Mouse (Mus musculus) limb, embryonic 15.5 days (tissue): ENCODE results near the gene Slc2a9. TPM values are rescaled to one million over a fixed set of nuclear protein-coding genes. Genes with fewer than 3 reads are reported as not detected.

Source experiments
- ATAC-seq: fragments of 200-750 bp; cut with Nextera tagmentation; 2 replicates; pipeline ENCODE4 v1.8.0; 2017; ENCODE audit warnings: low read depth, moderate TSS enrichment; ENCODE audit not compliant: insufficient number of reproducible peaks, low FRiP score, low TSS enrichment
- H3K27ac ChIP-seq: fragments of 300-500 bp; sonication (generic); 2 replicates; pipeline ENCODE4 v1.5.1; 2015; ENCODE audit warnings: moderate library complexity, mild to moderate bottlenecking, inconsistent platforms
- H3K27me3 ChIP-seq: fragments of 300-500 bp; sonication (generic); 2 replicates; pipeline ENCODE4 v1.6.1; 2015; ENCODE audit warnings: inconsistent platforms
- H3K36me3 ChIP-seq: fragments of 300-500 bp; sonication (generic); 2 replicates; pipeline ENCODE4 v1.6.1; 2015; ENCODE audit warnings: inconsistent platforms
- H3K4me1 ChIP-seq: fragments of 300-500 bp; sonication (generic); 2 replicates; pipeline ENCODE4 v1.6.1; 2015; ENCODE audit warnings: inconsistent platforms
- H3K4me2 ChIP-seq: fragments of 300-500 bp; sonication (generic); 2 replicates; pipeline ENCODE4 v1.6.1; 2015; ENCODE audit warnings: mild to moderate bottlenecking, inconsistent platforms
- H3K4me3 ChIP-seq: fragments of 300-500 bp; sonication (generic); 2 replicates; pipeline ENCODE4 v1.5.1; 2015; ENCODE audit warnings: mild to moderate bottlenecking, inconsistent platforms
- H3K9ac ChIP-seq: fragments of 300-500 bp; sonication (generic); 2 replicates; pipeline ENCODE4 v1.6.1; 2015; ENCODE audit warnings: inconsistent platforms
- H3K9me3 ChIP-seq: fragments of 300-500 bp; sonication (generic); 2 replicates; pipeline ENCODE4 v1.6.1; 2016; ENCODE audit warnings: inconsistent platforms
- WGBS: fragments of 180-500 bp; shearing (Covaris S2); methylation state at CpG from one replicate; pipeline ENCODE4 v1.1.7; 2015; 5-methylcytosine and 5-hydroxymethylcytosine counted together
- polyA plus RNA-seq: library from polyadenylated mRNA; unstranded; fragments of >200 nt; fragmentation: Nextera tagmentation; extraction: Ambion mirVana; gene quantifications from 2 replicates; pipeline ENCODE4 v1.2.1, GENCODE M21; 2015

Gene Slc2a9
- polyA plus RNA-seq, 1 experiment from 2014 or later = 0.35 TPM

- H3K4me3 ChIP-seq = no peak overlapping the region
- ATAC-seq = no peak
- no peak overlapping the region for H3K4me2 ChIP-seq
- no peaks in the 10 kb centered on the region for H3K9me3 ChIP-seq
- WGBS = 85% methylated on average over 8 of the region's 8 CpGs
- no peak overlapping the region for H3K27ac ChIP-seq
- H3K9ac ChIP-seq = no peak overlapping the region
- H3K36me3 ChIP-seq = no peaks in the 10 kb centered on the region
- no peaks in the 10 kb centered on the region for H3K4me1 ChIP-seq
- no peaks in the 10 kb centered on the region for H3K27me3 ChIP-seq
These were observed 53.3 kb downstream of the Slc2a9 start for GRCm38 (mm10) chr5:38449607-38450006.

GRCm38 (mm10) chr5:38448121-38448520, 54.8 kb downstream of the Slc2a9 start:
- Histone ChIP-seq H3K4me1 (no peaks in the 10 kb centered on the region), H3K9ac (no peak overlapping the region), H3K9me3 (no peaks in the 10 kb centered on the region), H3K36me3 (no peaks in the 10 kb centered on the region), H3K27me3 (no peaks in the 10 kb centered on the region), H3K27ac (no peak overlapping the region), H3K4me2 (no peak overlapping the region), H3K4me3 (no peak overlapping the region)
- WGBS = 79% methylated on average over 3 of the region's 3 CpGs
- no peak for ATAC-seq

DNA sequence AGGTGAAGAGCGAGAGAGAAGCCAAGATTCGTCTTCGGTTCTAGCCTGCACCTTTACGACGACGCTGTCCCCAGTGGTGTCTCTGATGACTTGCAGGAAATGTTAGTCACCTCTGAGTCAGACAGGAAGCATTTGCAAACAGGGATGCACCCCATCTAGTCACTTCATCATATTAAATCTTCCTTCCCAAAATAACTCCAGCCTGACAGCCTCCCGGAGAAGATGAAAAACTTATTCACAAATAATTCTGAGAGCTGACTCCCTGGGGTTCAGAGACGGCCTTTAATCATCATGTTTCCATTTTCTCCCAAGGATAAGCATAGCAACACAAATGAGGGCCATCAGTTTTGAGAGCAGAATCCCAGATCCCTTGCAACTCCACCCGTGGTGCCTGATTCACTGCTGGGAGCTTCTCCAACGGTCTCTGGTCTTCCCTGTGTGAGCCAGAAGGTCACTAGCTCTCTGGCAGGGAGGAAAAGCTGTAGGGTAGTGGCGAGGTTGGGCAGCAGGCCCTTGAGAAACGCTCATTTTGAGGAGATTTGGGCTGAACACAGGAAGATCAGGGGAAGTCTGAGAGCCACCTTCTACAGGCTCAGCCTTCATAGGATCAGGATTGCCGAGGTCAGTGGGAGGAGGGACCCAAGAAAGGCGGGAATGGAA, 56.5 kb downstream of the Slc2a9 start:
- Histone ChIP-seq H3K36me3 (no peaks in the 10 kb centered on the region), H3K4me2 (no peak overlapping the region), H3K4me3 (no peak overlapping the region), H3K9me3 (no peaks in the 10 kb centered on the region), H3K4me1 (no peaks in the 10 kb centered on the region), H3K27ac (no peak overlapping the region), H3K9ac (no peak overlapping the region), H3K27me3 (no peaks in the 10 kb centered on the region)
- WGBS = 59% methylated on average over 14 of the region's 14 CpGs
- ATAC-seq = no peak

DNA sequence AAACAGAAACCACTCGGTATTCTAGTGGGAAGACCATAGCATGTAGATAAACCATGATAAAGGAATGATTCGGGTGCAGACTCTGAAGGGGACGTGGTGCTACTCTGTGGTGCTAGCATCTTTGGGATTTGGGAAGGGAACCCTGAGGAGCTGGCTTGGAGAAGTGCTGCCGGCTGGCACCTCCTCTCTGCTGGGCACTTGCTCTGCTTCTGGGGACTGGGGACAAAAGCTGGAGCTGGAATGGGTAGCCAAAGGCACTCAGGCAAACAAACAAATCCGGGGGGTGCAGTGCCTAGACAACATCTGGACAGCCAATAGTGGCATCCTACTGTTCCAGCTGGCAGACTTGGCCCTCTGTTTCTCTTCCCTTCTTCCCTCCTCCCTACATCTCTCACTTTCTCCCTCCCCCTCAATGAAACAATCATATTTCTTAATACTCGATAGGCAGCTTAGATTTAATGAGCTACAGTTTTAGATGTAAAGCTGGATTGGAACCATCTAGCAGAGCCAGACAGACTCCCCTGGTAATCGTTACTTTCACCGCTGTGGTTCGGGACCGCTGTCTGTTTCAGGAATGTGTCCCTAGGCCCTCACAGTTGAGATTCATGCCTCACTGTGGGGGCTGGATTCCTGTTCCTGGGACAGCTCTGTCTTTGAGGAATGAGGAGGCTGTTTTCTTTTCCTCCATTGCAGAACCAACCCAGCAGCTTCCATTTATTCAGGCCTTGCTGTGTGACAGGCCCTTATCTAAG, 61.7 kb downstream of the Slc2a9 start:
- 51% methylated on average over 10 of the region's 10 CpGs for WGBS
- H3K9ac ChIP-seq = no peak overlapping the region
- H3K4me1 ChIP-seq = peaks cover 8% of the 10 kb centered on the region; the same call in 1 of the 2 replicates
- H3K27me3 ChIP-seq = no peaks in the 10 kb centered on the region
- H3K4me2 ChIP-seq = no peak overlapping the region
- no peaks in the 10 kb centered on the region for H3K36me3 ChIP-seq
- ATAC-seq = no peak
- no peaks in the 10 kb centered on the region for H3K9me3 ChIP-seq
- H3K4me3 ChIP-seq = no peak overlapping the region
- H3K27ac ChIP-seq = no peak overlapping the region

DNA sequence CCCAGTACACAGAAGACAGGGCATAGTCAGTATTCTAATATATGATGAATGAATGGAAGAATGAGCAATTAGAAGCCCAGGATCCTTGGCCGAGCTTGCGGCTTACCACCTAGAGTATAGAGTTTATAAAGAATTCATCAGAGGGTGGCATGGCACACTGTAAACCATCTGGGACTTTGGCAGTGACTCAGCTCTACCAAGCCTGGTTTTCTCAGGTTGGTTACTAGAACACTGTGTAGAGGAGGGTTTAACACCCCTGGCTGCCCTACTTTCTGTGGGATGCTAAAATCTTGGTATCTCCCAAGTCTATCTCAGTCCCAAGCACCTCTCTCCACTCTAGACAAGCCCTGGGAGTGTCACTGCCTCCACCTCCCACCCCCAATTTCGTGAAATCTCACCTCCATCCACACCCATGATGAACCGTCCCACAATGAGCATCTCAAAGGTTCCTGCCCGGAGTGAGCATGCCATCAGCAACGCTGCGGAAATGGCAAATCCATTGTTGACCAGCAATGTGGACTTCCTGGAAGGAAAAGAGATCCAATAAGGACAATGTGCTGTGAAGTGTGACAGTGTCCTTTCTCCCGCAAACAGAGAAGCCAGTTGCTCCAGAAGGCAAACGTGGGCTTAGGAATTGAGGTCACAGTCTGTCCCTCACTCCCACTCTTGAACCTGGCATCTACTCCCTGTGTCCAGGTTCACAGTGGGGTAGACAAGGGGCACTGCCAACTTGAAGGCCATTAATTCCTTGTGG, 62.5 kb downstream of the Slc2a9 start:
- no peak for ATAC-seq
- WGBS = 82% methylated on average over 9 of the region's 9 CpGs

GRCm38 (mm10) chr5:38436681-38437080, 66.3 kb downstream of the Slc2a9 start:
- Histone ChIP-seq H3K27ac (no peak overlapping the region), H3K4me2 (no peak overlapping the region), H3K4me1 (peaks cover 13% of the 10 kb centered on the region), H3K9ac (no peak overlapping the region), H3K36me3 (no peaks in the 10 kb centered on the region), H3K4me3 (no peak overlapping the region), H3K9me3 (no peaks in the 10 kb centered on the region), H3K27me3 (no peaks in the 10 kb centered on the region)
- no peak for ATAC-seq
- WGBS = 90% methylated on average over 11 of the region's 11 CpGs

More for the DNA sequence above, 62.5 kb downstream of the Slc2a9 start:
- H3K27ac ChIP-seq = no peak overlapping the region
- H3K27me3 ChIP-seq = no peaks in the 10 kb centered on the region
- no peak overlapping the region for H3K4me3 ChIP-seq
- H3K9me3 ChIP-seq = no peaks in the 10 kb centered on the region
- H3K36me3 ChIP-seq = no peaks in the 10 kb centered on the region
- no peak overlapping the region for H3K4me2 ChIP-seq
- H3K9ac ChIP-seq = no peak overlapping the region
- peaks cover 8% of the 10 kb centered on the region; the same call in 1 of the 2 replicates for H3K4me1 ChIP-seq

DNA sequence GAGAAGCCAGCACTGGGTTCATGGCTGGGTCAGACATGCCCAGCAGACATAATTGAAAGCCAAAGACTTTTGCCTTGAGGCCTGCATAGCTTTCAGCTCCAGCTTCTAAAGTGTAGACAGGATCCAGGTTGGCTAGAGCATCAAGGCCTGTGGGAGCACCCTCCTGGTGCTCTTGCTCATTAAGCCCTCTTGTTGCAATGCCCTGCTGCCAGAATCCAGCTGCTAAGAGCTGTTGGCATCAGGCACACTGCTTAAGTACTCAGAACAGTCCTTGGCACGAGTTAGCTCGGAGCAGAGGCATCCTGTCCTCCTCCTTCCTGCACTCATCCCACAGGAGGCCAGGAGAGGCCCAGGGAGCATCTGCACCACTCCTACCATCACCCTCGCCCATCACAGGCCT, 68.1 kb downstream of the Slc2a9 start:
- no peak for ATAC-seq
- 64% methylated on average over 3 of the region's 3 CpGs for WGBS
- H3K27me3 ChIP-seq = no peaks in the 10 kb centered on the region
- no peak overlapping the region for H3K9ac ChIP-seq
- H3K4me3 ChIP-seq = no peak overlapping the region
- no peak overlapping the region; the same call in 1 of the 2 replicates for H3K27ac ChIP-seq
- no peak overlapping the region for H3K4me2 ChIP-seq
- H3K9me3 ChIP-seq = no peaks in the 10 kb centered on the region
- H3K4me1 ChIP-seq = peaks cover 10% of the 10 kb centered on the region
- no peaks in the 10 kb centered on the region for H3K36me3 ChIP-seq

DNA sequence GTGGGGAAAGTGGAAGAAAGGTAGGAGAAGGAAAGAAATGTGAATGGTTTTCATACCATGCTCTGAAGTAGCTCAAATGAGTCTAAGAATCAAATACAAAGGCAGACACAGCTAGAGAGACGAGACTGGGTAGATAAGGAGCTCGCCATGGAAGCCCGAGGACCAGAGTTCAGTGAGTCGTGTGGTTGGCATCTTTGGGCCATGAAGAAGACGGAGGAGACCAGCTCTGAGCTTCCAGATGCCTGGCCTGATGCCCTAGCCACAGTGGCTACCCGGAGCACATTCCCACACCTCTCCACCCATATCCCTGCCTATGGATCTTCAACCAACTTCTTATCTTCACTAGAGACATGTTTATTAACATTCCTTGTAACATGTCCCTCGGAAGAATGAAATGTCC, 71.7 kb downstream of the Slc2a9 start:
- no peak overlapping the region for H3K4me3 ChIP-seq
- H3K36me3 ChIP-seq = no peaks in the 10 kb centered on the region
- no peak overlapping the region for H3K9ac ChIP-seq
- H3K9me3 ChIP-seq = no peaks in the 10 kb centered on the region
- no peak for ATAC-seq
- peaks cover 6% of the 10 kb centered on the region; the same call in 1 of the 2 replicates for H3K4me1 ChIP-seq
- no peaks in the 10 kb centered on the region for H3K27me3 ChIP-seq
- H3K4me2 ChIP-seq = no peak overlapping the region
- no peak overlapping the region for H3K27ac ChIP-seq
- 81% methylated on average over 7 of the region's 7 CpGs for WGBS

DNA sequence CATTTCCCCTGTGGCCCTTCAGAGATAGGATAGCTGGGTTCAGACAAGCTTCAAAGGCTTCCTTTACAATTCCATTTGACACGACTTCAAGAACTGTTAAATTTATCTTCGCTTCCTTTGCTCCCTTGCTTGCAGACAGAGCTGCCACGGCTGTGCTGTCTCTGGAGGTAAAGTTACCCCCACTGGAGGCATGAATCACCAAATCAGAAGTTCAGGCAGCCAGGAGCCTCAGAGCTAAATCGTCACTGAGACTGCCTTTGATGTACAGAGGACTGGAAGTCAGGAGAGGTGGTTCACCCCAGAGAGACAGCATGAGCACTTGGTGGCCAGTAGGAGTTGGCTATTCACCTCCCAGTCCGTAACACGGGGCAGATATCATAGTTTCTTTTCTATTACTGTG, 73.8 kb downstream of the Slc2a9 start:
- no peak overlapping the region for H3K4me2 ChIP-seq
- no peak overlapping the region for H3K4me3 ChIP-seq
- no peak for ATAC-seq
- H3K9ac ChIP-seq = no peak overlapping the region
- no peaks in the 10 kb centered on the region for H3K36me3 ChIP-seq
- H3K27ac ChIP-seq = no peak overlapping the region
- 40% methylated on average over 6 of the region's 6 CpGs for WGBS
- H3K9me3 ChIP-seq = no peaks in the 10 kb centered on the region
- H3K27me3 ChIP-seq = no peaks in the 10 kb centered on the region
- H3K4me1 ChIP-seq = no peaks in the 10 kb centered on the region

GRCm38 (mm10) chr5:38427757-38428156, 75.2 kb downstream of the Slc2a9 start:
- no peak overlapping the region for H3K27ac ChIP-seq
- ATAC-seq = no peak
- no peaks in the 10 kb centered on the region for H3K4me1 ChIP-seq
- no peak overlapping the region for H3K4me3 ChIP-seq
- no peaks in the 10 kb centered on the region for H3K36me3 ChIP-seq
- H3K9me3 ChIP-seq = no peaks in the 10 kb centered on the region
- no peaks in the 10 kb centered on the region for H3K27me3 ChIP-seq
- no peak overlapping the region for H3K4me2 ChIP-seq
- no peak overlapping the region for H3K9ac ChIP-seq
- WGBS = 55% methylated on average over 5 of the region's 5 CpGs

GRCm38 (mm10) chr5:38425569-38425968, 77.4 kb downstream of the Slc2a9 start:
- H3K9ac ChIP-seq = no peak overlapping the region
- H3K27ac ChIP-seq = no peak overlapping the region
- H3K9me3 ChIP-seq = no peaks in the 10 kb centered on the region
- H3K4me2 ChIP-seq = no peak overlapping the region
- no peak overlapping the region for H3K4me3 ChIP-seq
- H3K27me3 ChIP-seq = no peaks in the 10 kb centered on the region
- 86% methylated on average over 6 of the region's 6 CpGs for WGBS
- no peak for ATAC-seq
- no peaks in the 10 kb centered on the region for H3K4me1 ChIP-seq
- H3K36me3 ChIP-seq = no peaks in the 10 kb centered on the region

- 66% methylated on average over 4 of the region's 4 CpGs for WGBS
- Histone ChIP-seq H3K36me3 (no peaks in the 10 kb centered on the region), H3K9ac (no peak overlapping the region), H3K9me3 (no peaks in the 10 kb centered on the region), H3K27me3 (no peaks in the 10 kb centered on the region), H3K4me1 (no peaks in the 10 kb centered on the region), H3K4me3 (no peak overlapping the region), H3K4me2 (no peak overlapping the region), H3K27ac (no peak overlapping the region)
- ATAC-seq = no peak
These were observed 80.5 kb downstream of the Slc2a9 start for GRCm38 (mm10) chr5:38422426-38422825.
